In genomic region chr17:31074666-31075065, GRCm38 (mm10) we compare ENCODE assay signal across 11 mouse cellular contexts. TPM values are rescaled to one million over a fixed set of nuclear protein-coding genes. Genes with fewer than 3 reads are reported as not detected.
DNase-seq lines count a peak whose midpoint lies in the region; ATAC-seq lines count a peak whose summit lies in the region.
"Had no signal": no experiment of that assay in that cellular context is flagged by ENCODE, and none has a peak within 500 bp of the region (broad histone marks: within the 10 kb centered on the region; RNA-seq: fewer than 3 reads in every experiment).

No protein-coding gene starts in this region.

- no peaks in the 10 kb centered on the region for H3K36me3 ChIP-seq in neural tube, embryonic 13.5 days
- no peaks in the 10 kb centered on the region for H3K36me3 ChIP-seq in limb, embryonic 10.5 days
- H3K36me3 ChIP-seq: midbrain, embryonic 12.5 days had no signal

- peak overlapping the region; percentile 19; the same call in 1 of the 2 replicates for H3K27ac ChIP-seq in neural tube, embryonic 13.5 days (replicated peaks)
- H3K27ac ChIP-seq in limb, embryonic 10.5 days = peak overlapping the region; percentile 61

- H3K9me3 ChIP-seq in neural tube, embryonic 13.5 days = no peaks in the 10 kb centered on the region
- no peaks in the 10 kb centered on the region for H3K9me3 ChIP-seq in limb, embryonic 10.5 days (replicated peaks)
- H3K9me3 ChIP-seq: midbrain, embryonic 12.5 days had no signal

- H3K27me3 ChIP-seq in neural tube, embryonic 13.5 days = no peaks in the 10 kb centered on the region
- H3K27me3 ChIP-seq in limb, embryonic 10.5 days (ENCODE audit: low read depth, poor library complexity, severe bottlenecking) = no peaks in the 10 kb centered on the region
- H3K27me3 ChIP-seq: midbrain, embryonic 12.5 days had no signal

- no peak overlapping the region for H3K4me3 ChIP-seq in neural tube, embryonic 13.5 days
- no peak overlapping the region for H3K4me3 ChIP-seq in limb, embryonic 10.5 days
- H3K4me3 ChIP-seq: midbrain, embryonic 12.5 days had no signal

- no peak overlapping the region for H3K4me2 ChIP-seq in neural tube, embryonic 13.5 days

- H3K9ac ChIP-seq in neural tube, embryonic 13.5 days = no peak overlapping the region
- H3K9ac ChIP-seq: hindbrain, embryonic 14.5 days; midbrain, embryonic 12.5 days had no signal

- ATAC-seq in neural tube, embryonic 13.5 days (ENCODE audit: low read depth) = no peak

- DNase-seq in embryo, embryonic 11 days = peak; percentile 45
- DNase-seq in embryo, embryonic 10 days (ENCODE audit: low spot score) = no peak
- DNase-seq in neural tube, embryonic 10.5 days (ENCODE audit: extremely low spot score, low spot score) = no peak
- DNase-seq in limb, embryonic 10.5 days (ENCODE audit: low spot score) = no peak
- DNase-seq in thymus, postnatal 14 days = peak; percentile 58
- no peak for DNase-seq in cerebellum, adult 8-10 months
- no peak for DNase-seq in cerebellum, postnatal 36 days

- 56% methylated on average over 3 of the region's 3 CpGs for WGBS in neural tube, embryonic 13.5 days
- 43% methylated on average over 3 of the region's 3 CpGs for WGBS in limb, embryonic 10.5 days

- H3K4me1 ChIP-seq in neural tube, embryonic 13.5 days (replicated peaks) = peaks cover 77% of the 10 kb centered on the region
- H3K4me1 ChIP-seq in limb, embryonic 10.5 days = peaks cover 80% of the 10 kb centered on the region

RNA-seq across cellular contexts. Expression of gene Abcg1, which starts 17.2 kb away (rescaled TPM):
- polyA plus RNA-seq in neural tube, embryonic 13.5 days (2015; fragmentation: Nextera tagmentation; extraction: Ambion mirVana) = 16.5 and 16.7 TPM in 2 replicates
- 4.1 and 5.0 TPM in 2 replicates for polyA plus RNA-seq in limb, embryonic 10.5 days (2016; fragmentation: Nextera tagmentation; extraction: Ambion mirVana)

RNA-seq across cellular contexts. Expression of gene Tff3, which starts 54.8 kb away (rescaled TPM):
- polyA plus RNA-seq in neural tube, embryonic 13.5 days (2015; fragmentation: Nextera tagmentation; extraction: Ambion mirVana) = 2.8 and 3.0 TPM in 2 replicates
- not detected in 2 replicates for polyA plus RNA-seq in limb, embryonic 10.5 days (2016; fragmentation: Nextera tagmentation; extraction: Ambion mirVana)
- polyA plus RNA-seq: C2C12 had no signal

Comparison
In these comparisons a context has a peak if more than half of its experiments do, and no peak if none do; other contexts are left out.
1. DNase-seq: peak in embryo, embryonic 11 days (single experiment) and thymus, postnatal 14 days (single experiment); none in embryo, embryonic 10 days (single experiment), neural tube, embryonic 10.5 days (single experiment), limb, embryonic 10.5 days (single experiment), cerebellum, adult 8-10 months (single experiment) and cerebellum, postnatal 36 days (0 of 2).